Mouse (Mus musculus) bone marrow, adult 2 months (tissue): ENCODE data around the gene Pa2g4.

Experiments used
- CTCF ChIP-seq: fragments of 200-500 bp; IDR thresholded peaks from 2 replicates; pipeline ENCODE4 v1.5.1; 2011; ENCODE audit warnings: low read length, control low read depth; ENCODE audit not compliant: control insufficient read depth, insufficient read depth
- POLR2A ChIP-seq: fragments of 200-500 bp; IDR thresholded peaks from 2 replicates; pipeline ENCODE4 v1.6.1; 2011; ENCODE audit warnings: low read depth, mild to moderate bottlenecking, control low read depth, low read length, borderline replicate concordance; ENCODE audit not compliant: control insufficient read depth

GRCm38 (mm10) chr10:128565206-128565787, 490 bp downstream of the Pa2g4 start:
- no peak for TF ChIP-seq CTCF
- peak; percentile 51; the same call in 1 of the 2 replicates for TF ChIP-seq POLR2A
